Mouse (Mus musculus): ENCODE measurements around the gene Pcgf2. TPM values are rescaled to one million over a fixed set of nuclear protein-coding genes. Genes with fewer than 3 reads are reported as not detected.
"Not testable (repeated sequence)": the region's sequence is repeated elsewhere in the genome, so short reads cannot be mapped to it uniquely, and the experiment has no call there.

Pcgf2 gene
- total RNA-seq, 2 experiments from 2014 or later: 1.2 to 4.6 TPM

DNA sequence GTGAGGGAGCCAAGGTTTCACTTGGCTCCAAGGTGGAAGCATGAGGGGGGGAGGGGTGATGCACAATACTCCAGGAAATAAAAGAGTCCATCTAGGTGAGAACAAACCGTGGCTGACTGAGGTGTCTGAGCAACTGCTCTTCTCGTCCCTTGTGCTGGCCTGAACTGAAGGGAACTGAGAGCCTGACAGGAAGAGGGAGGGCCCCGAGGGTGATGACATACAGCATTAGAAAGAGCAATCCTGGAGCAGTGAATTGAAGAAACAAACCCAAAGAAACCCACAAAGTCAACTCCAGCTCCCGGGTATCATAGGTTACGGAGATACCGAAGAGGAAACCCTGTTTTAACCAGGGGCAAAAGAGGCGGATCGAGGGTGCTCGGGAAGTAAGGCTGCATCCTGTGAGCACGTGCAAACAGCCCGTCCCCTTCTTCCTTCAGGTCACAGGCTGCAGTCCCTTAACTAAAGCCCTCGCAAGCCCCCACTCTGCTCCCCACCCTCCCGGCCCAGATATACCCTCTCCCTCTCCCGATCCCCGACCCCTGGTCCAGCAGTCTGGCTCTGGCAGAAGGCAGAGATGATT lies 18.1 kb upstream of the Pcgf2 start:
- peak; percentile 73 for ATAC-seq (replicated peaks; ENCODE audit: poor library complexity)

DNA sequence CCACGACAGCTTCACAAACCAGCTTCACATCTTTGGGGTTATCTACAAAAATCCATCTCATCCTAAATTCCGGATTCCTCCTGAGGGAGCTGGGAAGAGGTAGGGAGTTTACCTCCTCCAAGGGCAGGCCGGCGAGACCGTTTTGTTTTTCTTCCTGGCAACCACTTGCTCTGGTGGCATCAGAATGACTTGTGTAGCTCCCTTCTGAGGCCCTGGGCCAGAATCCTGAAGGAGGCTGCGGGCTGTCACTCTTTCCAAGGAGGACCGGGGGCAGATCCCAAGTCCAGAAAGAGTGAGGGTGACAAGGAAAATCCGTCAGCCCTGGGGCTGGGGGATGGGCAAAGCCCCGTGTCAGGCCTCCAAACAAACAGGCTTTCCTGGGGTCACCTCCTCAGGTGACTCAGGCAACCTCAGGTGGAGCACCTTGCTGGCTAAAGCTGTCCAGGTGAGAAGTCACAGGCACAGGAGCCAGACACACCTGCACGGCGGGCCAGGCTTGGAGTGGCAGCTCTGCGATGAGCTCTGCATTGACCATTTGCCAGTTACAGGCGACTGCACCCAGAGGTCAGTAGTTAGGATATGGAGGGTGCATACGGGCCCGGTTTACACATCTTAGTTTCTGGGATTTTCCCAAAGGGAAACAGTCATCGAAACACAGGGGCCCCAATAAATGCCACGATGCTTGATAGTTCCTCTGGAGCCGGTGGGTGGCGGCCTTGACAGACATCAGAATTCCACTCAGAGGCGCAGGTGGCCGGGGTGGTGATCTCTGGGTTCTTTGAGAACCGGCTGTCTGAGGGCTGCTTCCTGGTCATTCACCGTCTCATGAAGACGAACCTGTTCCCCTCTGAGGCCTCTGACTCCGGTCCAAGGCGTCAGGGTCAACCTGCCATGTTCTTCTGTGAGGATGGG lies 17.3 kb upstream of the Pcgf2 start:
- no peak for ATAC-seq (replicated peaks; ENCODE audit: poor library complexity)

DNA sequence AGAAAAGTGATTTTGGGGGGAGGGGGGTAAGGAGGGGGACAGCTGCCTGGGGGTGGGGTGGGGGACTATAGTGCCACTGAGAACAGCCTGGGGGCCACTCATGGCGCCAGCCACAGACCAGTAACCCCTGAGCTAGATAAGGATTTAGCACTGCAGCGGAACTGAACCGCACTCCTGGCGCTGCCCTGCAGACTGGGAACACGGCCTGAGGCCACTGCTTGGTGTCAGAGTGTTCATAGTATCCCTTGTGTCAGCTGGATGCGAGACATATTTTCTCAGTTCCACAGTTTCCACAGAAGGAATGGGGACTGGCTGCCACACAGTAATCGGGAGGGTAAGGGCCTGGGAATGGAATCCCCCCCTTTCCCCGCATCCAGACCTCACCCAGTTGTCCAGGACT lies 15.7 kb upstream of the Pcgf2 start:
- ATAC-seq (replicated peaks; ENCODE audit: poor library complexity): no peak

DNA sequence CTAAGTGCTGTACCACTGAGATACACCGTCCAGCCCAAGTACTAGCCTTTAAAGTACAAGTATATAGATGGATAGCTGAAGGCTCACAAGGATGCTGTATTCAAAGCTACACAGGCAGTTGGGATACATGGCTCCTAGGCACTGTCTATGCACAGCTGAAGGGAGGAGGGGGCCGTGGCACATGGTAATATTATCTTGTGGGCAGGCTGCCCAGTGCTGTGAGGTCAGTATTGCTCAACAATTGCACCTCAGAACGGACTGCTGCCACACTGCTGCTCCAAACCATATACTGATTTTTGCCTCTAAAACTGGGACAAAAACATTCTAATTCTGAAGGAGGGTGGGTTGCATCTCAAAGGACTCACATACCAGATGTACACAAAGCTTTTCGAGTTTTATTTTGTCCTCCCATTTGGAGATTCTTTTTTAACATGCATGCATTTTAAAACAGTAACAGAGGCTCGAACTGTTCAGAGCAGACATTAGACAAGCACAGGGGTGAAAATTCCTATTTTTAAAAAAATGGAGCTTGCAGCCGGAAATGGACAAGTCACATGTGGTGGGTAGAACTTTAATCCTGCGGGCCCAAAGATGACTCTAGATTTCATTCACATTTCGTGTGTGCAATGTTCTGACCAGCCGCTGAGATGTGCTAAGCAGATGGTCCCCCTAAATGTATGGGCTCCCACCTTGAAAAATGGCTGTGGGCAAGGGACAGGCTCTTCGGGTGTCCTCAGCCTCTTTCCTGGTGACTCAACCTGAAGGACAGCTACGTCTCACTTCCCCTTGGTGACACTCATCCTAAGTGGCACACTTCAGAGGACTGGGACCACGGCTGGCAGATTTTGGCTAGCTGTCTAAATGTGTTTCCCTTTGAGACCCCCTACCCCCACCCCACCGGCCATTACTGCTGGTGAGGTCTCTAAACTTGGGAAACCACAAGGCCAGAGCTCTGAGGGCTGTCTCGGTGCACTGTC lies 14.8 kb upstream of the Pcgf2 start:
- ATAC-seq (replicated peaks; ENCODE audit: poor library complexity): peak; percentile 28; the same call in 1 of the 2 replicates

DNA sequence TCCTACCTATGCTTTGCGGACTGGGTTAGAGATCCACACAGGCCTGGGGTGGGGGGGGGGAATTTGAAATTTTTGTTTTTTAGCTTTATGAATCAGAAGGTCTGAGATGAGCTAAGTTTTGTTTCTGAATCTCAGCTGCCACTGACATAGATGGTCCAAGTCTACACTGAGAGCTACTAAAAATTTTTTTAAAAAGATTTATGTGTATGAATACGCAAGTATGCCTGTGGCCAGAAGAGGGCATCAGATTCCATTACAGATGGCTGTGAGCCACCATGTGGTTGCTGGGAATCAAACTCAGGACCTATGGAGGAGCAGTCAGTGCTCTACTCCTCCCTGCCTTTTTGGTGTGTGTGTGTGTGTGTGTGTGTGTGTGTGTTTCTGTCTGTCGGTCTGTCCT lies 14.1 kb upstream of the Pcgf2 start:
- ATAC-seq (replicated peaks; ENCODE audit: poor library complexity): no peak

DNA sequence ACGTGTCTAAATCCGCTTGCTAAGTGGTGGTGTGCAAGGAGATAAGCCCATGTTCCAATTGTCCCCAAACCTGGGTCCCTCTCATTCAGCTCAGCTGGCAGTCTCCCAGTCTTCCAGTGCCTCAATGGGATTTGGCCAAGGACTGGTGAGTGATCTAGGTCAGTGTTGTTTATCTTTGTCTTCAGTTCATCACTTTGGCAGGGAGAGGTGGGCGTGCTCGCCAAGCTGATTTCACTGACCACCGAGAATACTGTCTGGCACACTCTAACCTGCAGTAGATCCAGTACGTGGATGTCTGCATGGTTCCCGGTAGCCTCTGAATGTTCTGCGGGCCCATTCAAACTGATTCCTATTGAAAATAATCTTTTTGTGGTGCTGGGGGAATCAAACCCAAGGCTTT lies 13.6 kb upstream of the Pcgf2 start:
- no peak for ATAC-seq (replicated peaks; ENCODE audit: poor library complexity)

DNA sequence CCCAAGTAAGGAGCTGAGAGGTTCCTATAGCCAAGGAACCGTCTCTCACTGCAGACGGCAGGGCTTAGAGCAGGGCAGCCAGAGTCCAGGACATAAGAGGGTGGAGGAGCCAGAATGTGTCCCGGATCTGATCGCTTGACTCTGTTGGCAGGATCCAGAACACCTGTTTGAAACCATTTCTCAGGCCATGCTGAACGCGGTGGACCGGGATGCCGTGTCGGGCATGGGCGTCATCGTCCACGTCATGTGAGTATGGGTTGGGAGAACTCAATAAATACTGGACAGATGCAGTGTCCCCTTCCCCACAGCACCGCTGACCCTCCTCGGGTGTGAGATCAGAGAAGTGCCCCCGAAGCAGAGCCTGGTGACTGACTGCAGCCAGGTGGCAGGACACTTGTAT lies 12.0 kb upstream of the Pcgf2 start:
- ATAC-seq (replicated peaks; ENCODE audit: poor library complexity): no peak

DNA sequence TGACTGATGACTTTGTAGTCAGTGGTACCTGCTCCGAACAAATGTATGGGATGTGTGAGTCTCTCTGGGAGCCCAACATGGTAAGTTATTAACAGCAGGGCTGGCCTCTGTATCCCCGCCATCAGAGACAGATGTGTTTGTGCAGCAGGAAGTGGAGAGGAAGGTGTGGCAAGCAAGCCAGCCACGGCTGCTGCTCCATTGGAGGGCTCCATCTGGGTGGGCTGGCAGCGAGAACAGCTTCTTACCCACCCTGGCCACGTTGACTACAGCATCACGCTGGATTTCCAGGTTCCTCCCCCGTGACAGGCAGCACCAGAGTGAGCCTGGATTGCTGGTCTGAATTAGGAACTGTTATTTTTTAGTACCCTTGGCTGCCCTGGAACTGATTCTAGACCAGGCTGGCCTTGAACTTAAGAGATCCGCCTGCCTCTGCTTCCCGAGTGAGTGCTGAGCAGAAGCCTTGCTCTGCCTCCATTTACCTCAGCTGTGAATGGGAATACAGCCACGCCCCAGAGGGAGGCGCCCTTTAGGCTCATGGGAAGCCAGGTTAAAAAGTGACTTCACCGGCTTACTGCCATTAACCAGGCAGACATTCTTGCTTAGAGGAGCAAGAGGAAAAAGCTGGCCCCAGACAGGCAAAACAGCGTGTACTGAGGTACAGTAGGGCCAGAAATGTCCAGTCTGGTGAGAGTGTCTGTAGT lies 11.1 kb upstream of the Pcgf2 start:
- no peak for ATAC-seq (replicated peaks; ENCODE audit: poor library complexity)

DNA sequence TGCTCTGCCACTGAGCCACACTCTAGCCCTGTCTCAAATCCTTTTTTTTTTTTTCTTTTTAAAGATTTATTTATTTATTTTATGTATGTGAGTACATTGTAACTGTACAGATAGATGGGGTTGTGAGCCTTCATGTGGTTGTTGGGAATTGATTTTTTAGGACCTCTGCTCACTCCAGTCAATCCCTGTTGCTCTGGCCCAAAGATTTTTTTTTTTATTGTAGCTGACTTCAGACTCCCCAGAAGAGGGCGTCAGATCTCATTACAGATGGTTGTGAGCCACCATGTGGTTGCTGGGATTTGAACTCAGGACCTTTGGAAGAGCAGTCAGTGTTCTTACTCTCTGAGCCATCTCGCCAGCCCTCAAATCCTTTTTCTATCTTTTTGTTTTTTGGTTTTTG lies 9.8 kb upstream of the Pcgf2 start:
- ATAC-seq (replicated peaks; ENCODE audit: poor library complexity): not testable (repeated sequence)

DNA sequence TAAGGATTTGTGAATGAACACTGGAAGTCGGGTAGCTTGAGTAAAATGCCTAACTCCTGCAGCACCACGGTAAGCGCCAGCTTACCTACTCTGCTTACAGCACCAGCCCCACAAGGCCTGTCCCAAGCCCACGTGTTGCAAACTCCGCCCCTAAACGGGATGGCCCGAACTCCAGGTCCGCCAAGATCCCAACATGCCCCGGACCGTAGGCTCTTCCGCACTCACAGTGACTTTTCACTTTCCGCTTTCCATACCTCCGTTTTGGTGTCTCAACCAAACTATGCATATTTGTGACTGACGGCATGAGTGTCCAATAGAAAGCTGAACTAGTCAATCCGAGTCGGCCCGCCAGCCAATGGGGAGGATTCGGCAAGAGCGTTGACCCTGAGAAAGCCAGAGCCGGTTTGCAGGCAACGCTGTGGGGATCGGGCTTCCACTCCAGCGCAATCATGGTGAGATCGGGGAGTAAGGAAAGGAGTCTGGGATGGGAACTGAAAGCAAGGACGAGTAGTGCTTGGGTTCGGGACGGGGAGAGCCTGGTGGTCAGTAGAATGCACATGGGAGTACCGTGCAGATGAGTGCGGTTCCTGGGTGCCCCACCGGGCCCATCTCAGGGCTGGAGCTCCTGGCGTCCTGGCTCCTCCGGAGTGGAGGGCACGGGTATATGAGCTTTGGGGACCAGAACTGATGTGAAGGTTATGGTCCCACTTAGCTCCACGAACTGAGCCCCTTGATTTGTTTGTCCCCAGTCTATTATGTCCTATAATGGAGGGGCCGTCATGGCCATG lies 2.9 kb upstream of the Pcgf2 start, which contains the start of gene Psmb3:
Gene Psmb3, plus strand, starts transcription at position 361 of the 788 bp plus-strand sequence.
- ATAC-seq (replicated peaks; ENCODE audit: poor library complexity): peak; percentile 80

DNA sequence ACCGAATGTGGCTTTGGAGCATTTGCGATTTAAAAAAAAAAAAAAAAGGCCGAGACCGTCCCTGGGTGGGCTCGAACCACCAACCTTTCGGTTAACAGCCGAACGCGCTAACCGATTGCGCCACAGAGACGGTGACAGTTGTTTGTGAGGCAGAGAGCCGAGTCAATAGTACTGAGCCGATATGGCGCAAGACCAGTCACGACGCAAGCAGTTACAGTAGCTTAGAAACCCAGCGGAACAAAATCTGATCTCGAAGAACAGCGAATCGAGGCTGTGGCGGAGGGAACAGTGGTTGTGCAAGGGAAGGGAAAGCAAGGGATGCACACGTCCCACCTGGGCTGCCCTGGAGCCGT lies 2.1 kb upstream of the Pcgf2 start:
- ATAC-seq (replicated peaks; ENCODE audit: poor library complexity): peak; percentile 51

DNA sequence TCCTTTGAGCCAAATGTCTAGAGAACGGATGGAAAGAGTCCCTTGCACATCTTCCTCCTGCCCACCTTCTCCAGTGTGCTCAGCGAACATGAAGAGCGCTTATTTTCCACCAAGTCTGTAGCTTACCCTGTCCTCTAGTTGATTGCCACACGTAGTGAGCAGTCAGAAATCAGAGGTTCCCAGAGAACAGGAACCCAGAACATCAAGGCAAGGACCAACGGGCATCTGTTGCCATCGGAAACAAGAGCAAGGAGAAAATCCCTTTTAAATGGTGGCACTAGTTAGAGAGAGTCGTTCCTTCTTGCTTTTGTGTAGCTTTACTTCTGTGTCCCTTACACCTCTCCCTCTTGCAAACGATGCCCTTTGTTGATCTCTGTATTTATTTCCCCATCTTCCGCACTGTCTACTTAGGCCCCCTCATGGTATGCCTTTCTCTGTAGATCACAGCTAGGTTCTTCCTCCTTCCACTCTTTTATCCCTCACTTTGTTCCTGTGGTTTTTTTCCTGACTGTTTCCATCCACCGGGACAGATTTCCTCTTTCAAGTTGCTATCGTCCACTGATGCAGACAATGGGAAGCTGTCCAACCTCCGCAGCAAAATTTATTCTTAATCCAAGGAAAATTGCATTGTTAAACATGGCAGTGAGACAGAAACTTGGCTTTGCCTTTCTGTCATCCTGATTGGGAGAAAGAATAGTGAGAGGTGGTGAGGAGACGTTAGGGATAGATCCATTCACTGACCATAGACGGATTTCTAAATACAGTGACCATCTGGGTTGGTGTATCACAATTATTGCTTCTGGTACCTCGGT lies 1.5 kb upstream of the Pcgf2 start:
- no peak for ATAC-seq (replicated peaks; ENCODE audit: poor library complexity)

DNA sequence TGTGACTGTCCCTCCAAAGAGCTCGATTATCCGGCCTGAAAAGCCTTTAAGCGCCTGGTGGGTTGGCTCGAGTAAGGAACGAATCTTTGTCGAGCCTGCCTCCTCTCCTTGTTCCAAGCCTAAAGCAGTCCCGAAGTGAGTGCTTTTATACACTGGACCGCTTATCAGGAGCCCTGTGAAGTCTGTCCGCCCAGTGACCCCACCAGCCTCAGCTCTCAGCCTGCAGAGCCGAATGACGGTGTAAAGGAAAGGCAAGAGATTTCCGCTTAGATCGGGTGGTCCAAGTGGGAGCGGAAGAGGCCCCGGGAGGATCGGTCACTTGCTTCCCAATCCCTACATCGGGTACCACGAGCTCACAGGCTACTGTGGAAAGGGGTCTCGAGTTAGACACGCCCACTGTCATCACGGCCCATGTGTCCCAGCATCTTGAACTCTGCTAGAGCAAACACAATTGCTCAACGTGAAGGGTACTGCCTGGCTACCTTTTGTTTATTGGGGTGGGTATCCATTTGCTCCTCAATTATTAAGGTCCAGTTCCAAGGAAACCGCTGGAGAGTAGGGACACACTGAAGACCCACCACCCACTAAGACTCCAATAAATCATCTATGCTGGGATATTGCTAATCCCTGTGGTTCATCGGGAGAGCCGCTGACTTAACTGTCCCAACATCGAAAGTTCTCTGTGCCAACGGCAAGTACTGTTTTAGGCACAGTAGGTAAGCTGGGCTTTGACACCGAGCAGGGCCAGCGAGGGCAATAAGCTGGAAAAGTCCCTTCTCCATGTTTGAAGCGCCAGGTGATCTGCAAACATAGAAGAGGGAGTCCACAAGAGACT lies 666 bp upstream of the Pcgf2 start:
- no peak for ATAC-seq (replicated peaks; ENCODE audit: poor library complexity)

DNA sequence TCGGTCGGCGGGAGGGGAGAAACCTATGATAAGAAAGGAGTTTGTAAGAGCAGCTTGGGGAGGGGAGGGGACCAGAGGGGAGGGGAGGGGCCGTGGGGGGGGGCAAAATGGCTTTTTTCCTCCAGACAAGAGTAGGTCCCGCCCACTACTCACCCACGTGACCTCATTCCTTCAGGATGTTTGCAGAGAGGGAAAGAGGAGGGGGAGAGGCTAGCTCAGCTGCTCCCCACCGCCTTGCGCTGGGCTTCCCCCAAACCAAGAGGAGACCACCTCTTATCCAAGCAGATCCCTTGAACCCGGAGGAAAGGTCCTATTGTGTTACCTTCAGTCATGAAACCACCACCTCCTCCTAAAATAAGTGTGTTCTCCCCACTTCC lies 683 bp downstream of the Pcgf2 start:
- no peak for ATAC-seq (replicated peaks; ENCODE audit: poor library complexity)

DNA sequence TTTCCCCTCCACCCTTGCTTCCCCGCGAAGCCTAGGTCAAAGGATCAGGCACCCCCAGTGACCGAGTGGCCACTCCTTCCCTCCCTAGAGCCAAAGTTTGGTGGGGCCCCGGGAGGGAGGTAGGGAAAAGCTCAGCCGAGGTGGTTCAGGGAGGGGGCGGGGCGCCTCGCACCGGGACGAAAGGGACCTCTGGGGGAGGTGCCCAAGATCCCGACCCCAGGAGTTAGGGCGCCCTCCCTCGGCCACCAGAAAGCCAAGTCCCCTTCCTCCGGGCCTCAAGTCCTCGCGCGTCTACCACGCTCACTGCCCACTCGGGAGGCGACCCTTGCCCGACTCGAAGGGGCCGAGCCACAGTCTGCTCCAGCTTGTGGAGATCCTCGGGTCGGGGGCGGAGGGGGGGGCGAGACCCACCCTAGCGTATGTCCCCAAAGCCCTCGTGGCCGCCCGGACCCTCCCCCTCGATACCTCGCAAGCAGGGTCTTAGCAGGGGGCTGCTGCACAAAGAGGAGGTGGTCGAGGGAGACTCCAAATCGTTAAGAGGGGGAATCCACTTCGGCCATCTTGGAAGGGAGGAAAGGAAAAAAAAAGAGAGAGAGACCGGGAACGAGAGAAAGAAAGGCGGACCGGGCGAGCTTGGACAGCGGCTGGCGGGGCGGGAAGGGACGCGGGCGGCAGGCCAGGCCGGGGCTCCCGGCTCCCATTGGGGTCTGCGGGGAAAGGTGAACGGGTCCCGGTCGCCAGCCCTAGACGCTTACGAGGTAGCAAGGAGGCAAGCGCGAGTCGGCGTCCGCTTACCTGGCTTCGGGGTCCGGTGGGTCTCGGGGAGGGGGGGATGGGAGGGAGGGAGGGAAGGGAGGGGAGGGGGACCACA lies 1.3 kb downstream of the Pcgf2 start:
- ATAC-seq (replicated peaks; ENCODE audit: poor library complexity): no peak

DNA sequence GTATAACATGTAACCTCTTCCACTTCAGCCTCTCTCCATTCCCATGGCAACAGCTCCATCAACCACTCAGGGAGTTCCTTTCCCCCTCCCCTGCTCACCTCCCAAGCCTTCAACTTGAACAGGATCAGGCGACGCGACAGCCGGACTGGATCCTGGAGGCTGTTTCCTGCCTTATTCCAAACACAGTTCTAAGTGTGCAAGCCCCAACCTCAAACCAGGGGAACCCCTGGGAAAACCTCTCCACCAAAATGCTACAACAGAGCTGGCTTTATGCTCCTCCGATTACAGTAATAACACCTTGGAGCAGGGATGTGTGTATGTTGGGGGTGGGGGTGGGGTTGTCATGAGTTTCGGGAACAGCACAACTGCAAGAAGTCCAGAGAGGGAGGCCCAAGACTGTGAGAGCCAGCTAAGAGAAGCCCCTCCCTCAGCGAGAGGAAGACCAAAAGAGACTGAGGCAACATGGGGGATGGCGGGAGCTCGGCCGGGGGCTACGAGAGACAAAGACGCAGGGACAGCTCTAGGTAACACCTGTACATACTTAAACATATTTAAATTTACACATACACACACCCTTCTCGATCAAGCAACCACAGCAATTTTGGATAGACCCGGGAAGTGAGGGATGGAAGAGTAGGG lies 2.3 kb downstream of the Pcgf2 start:
- no peak for ATAC-seq (replicated peaks; ENCODE audit: poor library complexity)

All from megakaryocyte progenitor cell, adult 5-6 weeks (primary cell).